Mouse (Mus musculus) 3134 (cell line): ENCODE results near the gene Itpr3.
A peak's percentile ranks its signal among the peaks of the same experiment; 100 is the strongest.

Source experiments
- DNase-seq: peaks from one replicate; pipeline ENCODE4 v3.0.0-alpha.2; 2011; ENCODE audit warnings: low spot score; ENCODE audit not compliant: insufficient read length; ENCODE audit errors: extremely low read depth

Gene Itpr3

DNA sequence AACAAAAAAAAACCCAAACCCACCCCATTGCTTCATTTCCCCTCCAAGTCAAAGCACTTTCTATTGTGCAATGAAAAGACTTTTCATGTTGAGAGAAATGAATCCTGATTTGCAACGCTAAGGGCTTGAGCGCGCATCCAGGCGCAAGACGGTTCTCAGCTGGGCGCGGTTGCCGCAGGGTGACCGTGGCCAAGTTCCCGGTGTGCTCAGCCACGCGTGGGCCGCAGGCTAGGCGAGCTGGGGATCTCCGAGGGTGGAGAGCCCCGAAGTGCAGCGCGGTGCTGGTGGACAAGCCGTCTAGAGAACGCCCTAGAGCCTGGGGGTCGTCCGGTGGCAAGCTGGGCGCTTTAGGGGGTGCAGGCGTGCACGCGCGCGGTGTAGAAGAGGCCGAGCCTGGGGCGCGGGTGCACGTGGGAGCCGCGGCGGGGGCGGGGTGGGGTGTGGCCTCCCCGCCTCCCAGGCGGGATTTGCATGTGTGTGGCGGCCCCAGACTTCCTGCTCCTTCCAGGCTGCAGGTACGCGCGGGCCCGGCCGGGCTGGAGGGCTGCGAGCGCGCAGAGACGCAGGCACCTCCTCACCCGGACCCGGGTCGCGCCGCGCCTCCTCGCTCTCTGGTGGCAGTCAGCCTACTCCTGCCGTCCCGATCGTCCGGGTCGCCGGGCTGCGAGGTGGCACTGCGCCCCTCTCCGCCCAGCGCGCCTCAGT, at the start of gene Itpr3:
TSS of gene Itpr3 (plus strand) at position 493 of the 705 bp plus-strand sequence.
- peak; percentile 93 for DNase-seq

GRCm38 (mm10) chr17:27008277-27008676, 48.8 kb upstream of the Itpr3 start:
- no peak for DNase-seq

DNA sequence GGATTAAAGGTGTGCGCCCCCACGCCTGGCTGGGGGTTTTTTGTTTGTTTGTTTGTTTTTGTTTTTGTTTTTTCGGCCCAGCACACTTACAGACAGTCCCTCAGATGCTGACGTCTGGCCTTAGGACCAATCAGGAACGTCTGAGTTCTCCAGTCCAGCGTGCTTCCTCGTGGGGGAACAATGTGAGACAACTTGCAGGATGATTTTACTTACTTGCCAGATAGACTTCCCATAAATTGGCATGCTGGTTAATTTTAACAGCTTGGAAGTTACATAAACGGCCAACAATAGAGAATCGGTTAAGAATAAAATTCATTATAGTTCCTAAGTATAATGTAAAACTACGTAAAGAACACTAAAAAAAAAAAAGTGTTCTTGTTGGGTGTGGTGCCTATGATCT, 45.9 kb upstream of the Itpr3 start:
- DNase-seq: no peak

DNA sequence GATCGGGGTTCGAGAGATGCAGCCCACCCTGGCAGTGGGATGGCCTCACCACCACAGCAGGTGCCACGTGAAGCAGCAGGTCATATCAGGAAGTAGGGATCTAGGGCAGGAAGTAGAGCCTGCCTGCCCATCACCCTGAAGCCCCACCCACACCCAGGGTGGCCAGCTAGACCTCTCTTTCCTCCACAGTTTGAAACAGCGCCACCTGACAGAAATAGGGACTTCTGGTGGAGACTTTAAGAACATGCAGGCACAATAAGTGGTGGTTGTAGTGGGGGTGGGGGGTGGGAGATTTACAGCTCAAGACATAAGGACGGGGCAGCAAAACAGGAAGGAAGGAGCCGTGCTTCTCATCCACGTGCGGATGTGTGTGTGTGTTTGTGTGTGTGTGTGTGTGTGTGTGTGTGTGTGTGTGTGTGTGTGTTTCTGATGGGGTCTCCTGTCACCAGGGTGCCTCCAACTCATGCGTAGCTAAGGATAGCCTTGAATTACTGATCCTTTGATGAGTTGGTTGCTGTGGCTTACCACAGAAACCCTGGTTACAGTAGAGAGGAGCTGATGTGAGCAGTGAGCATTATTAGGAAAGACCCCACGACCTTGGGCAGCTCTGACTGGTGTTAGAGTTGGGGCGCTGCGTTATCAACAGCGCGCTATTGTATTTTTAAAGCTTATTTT, 45.0 kb upstream of the Itpr3 start:
- DNase-seq: peak; percentile 40

DNA sequence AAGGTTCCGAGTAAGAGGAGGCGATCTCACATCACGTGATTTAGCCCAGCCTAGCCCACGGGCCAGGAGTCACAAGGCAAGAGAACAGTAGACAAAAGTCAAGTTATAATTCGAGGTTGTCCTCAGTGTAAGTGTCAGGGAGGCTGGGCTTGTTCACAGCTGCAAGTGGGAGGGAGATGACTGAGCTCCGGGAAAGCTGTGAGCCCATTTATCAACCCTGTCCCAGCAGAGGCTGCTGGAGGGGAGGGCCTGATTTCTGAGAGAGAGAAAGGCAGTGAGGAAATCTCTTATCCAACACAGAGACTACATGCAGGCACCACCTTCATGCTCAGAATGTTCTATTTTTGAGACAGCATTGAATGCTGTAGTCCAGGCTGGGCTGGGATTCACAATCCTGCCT, 44.2 kb upstream of the Itpr3 start:
- DNase-seq: no peak

DNA sequence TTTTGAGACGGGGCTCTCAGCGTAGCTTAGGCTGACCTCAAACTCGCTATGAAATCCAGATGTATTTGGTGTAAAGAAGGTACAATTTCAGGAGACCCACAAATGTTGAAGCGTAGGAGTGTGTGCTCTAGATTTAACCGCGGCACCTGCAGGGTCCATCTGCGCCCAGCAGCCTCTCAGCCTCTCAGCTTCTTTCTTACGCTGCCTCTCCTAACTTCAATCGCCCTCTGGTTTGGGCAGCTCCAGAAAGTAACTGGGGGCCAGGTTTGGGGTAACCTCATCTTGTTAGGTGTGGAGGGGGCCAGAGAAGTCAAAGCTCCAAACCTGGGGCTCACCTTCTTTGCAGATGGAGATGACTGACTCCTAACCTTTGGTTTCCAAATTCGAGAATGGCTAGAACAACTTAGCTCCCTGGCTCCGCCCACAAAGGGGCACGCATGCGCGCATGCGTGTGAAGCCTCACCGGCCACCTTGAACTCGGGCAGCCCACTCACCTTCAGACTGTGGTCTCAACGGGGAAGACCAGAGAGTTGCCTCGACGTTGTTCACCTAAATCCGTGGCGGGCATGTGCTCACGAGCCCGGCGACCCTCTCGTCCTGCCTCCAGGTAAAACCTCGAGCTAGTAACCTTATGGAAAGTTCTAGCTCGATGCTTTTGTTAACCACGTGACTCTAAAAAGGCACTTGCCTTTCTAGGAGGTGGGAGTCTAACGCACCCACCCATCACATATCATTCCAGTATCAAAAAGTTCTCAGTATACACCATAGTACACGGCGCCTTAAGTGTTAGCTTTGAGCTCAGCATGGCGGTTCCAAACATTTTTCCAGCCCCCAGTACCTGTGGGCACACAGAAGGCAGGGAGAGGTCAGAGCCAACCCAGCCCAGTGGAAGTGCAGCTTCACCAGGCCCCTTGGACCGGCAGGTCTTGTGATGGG, 39.3 kb upstream of the Itpr3 start:
- DNase-seq: peak; percentile 75

- DNase-seq: no peak
These were observed 38.4 kb upstream of the Itpr3 start for GRCm38 (mm10) chr17:27018555-27019196.

GRCm38 (mm10) chr17:27021076-27021475, 36.0 kb upstream of the Itpr3 start:
- no peak for DNase-seq

DNA sequence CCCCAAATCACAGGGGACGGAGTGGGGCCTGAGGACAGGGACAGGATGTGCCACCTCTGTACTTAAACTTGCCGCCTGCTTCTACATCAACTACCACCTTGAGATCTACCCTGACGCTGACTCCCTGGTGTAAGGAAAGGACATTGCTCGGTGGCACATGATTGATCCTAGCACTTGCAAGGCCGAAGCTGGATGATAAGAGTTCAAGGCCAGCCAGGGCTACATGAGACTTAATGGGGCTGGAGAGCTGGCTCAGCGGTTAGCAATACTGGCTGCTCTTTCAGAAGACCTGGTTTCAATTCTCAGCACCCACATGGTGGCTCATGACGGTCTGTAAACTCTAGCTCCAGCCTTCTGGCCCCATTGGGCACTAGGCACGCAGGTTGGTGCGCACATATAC, 35.4 kb upstream of the Itpr3 start:
- DNase-seq: no peak

DNA sequence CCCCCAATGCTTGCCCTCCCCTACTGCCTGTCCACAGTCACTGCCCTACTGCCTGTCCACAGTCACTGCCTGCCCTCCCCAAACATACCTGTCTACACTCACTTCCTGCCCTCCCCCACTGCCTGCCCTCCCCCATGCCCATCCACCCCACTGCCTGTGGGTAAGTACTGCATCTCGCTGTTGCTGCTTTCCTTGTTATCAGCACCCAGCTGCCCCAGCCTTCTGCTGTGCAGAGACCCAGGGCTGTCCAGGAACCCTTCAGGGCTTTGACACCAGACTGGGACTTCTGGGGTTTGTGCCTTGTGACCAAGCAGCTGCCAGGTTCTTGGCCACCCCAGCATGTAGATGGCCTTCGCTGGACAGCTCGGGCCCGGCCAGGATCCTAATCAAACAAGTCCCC, 33.8 kb upstream of the Itpr3 start:
- DNase-seq: no peak

GRCm38 (mm10) chr17:27025326-27025902, 31.7 kb upstream of the Itpr3 start:
- DNase-seq: no peak

- DNase-seq: no peak
These were observed 31.2 kb upstream of the Itpr3 start for GRCm38 (mm10) chr17:27025951-27026350.

GRCm38 (mm10) chr17:27027460-27028283, 29.4 kb upstream of the Itpr3 start:
- DNase-seq: peak; percentile 74

GRCm38 (mm10) chr17:27028284-27028795, 28.8 kb upstream of the Itpr3 start:
- peak; percentile 88 for DNase-seq

DNA sequence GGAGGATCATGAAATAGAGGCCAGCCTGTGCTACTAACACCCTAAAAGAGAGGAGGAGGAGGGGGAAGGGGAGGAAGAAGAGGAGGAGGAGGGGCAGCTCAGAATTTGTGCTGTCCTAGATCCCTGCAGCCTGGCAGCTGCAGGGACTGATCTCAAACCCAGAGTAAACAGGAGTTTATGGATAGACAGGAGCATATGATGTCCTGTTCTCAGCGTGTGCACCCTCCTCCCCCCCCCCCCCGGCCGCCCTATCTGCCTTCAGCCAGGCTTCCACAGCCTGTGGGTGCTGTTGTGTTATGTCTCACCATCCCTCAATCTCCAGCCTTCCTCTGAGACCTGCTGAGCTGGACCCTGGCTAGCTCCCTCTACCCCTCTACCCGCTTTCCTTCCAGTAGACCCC, 28.2 kb upstream of the Itpr3 start, which contains the start of gene Bak1:
TSS of gene Bak1 (minus strand) at position 101 of the 400 bp plus-strand sequence.
- no peak for DNase-seq

DNA sequence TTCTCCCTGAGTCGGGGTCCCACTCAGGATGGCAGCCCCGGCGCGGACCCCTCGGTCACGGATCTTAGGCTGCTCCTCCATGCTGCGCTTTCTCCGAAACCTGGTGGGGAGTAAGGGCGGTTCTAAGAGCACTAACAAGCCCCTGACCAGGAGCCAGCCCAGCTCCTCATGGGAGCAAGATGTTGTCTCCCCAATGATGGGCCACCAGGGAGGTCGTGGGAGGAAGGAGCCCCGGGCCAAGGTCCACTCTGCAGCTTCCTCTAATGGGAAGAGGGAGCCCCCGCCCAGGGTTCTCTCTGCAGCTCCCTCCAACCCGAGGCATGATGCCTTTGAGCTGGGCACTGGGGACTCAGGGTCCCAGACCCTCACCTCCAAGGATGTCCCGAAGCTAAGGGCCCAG, 27.7 kb upstream of the Itpr3 start:
- DNase-seq: no peak

DNA sequence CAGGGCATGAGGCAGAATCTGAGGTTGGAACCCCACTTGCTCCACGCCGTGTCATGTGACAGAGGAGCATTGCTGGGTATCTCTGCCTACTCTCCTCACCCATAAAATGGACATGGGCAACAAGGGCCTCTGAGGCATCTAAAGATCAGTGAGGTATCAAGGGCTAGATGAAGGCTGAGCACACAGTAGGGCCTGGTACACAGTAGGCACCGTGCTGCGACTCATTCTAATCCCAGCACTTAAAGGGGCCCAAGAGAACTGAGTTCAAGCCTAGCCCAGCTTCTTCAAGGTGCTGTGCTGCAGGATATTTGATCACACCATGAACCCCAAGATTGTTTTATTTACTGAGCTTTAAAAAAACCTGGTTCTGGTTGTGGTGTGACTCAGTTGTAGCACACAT, 26.2 kb upstream of the Itpr3 start:
- no peak for DNase-seq

DNA sequence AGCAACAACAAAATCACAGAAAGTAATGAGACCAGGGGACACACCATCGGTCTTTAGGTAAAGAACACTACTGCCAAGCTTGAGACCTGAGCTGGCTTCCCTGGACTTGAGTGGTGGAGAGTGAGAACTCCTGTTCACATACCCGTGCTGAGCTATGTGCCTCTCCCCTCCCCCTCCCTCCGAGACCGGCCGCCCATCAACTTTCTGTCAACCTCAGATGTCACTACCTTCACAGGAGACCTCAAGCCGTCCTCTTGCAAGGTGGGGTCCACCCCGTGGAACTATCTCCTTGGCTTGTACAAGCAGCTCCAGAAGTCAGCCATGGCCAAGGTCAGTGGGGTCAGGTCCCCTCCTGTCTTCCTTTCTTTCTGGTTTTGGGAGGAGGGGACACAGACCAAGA, 24.8 kb upstream of the Itpr3 start:
- DNase-seq: no peak

GRCm38 (mm10) chr17:27032869-27033268, 24.2 kb upstream of the Itpr3 start:
- peak; percentile 65 for DNase-seq
